Mouse (Mus musculus) left cerebral cortex, adult 18-20 months (tissue): ENCODE data around the gene Ap2a1. TPM values are rescaled to one million over a fixed set of nuclear protein-coding genes. Genes with fewer than 3 reads are reported as not detected.

Source experiments
- DNase-seq, 2 experiments: peaks; one replicate each; pipeline ENCODE4 v3.0.0; 2021 to 2022; ENCODE audit warnings: low spot score in 2 of 2, mixed read lengths in 1 of 2
- long read RNA-seq, 2 experiments: library from polyadenylated mRNA; stranded (forward); transcript quantifications; one replicate each; pipeline ENCODE4 v2.0.0; 2021
- total RNA-seq, 2 experiments: library from RNA; stranded (reverse); gene quantifications; 2 replicates each; pipeline ENCODE4 v1.2.3; 2021

Ap2a1 gene
- total RNA-seq = 100 to 1,000 TPM; 328 to 355 TPM
- long read RNA-seq, experiment 1, transcript Ap2a1-203 (24 exons, 3,449 nt) = major isoform, 211 of 390 reads
- long read RNA-seq, experiment 1, transcript Ap2a1-202 (23 exons, 3,301 nt) = minor isoform, 53 of 390 reads
- long read RNA-seq, experiment 1, partial matches to known transcripts = 73 of 390 reads
- long read RNA-seq, experiment 1, other reads (novel, unspliced or antisense) = 51 of 390 reads
- long read RNA-seq, experiment 2, transcript Ap2a1-203 (24 exons, 3,449 nt) = major isoform, 169 of 311 reads
- long read RNA-seq, experiment 2, transcript Ap2a1-202 (23 exons, 3,301 nt) = minor isoform, 29 of 311 reads
- long read RNA-seq, experiment 2, partial matches to known transcripts = 76 of 311 reads
- long read RNA-seq, experiment 2, other reads (novel, unspliced or antisense) = 37 of 311 reads

- peak; percentile 99 to 100 for DNase-seq
Measured at GRCm38 (mm10) chr7:44929204-44930151, at the start of gene Ap2a1. Ap2a1 (minus strand) TSS chr7:44929496.

- DNase-seq = no peak
Measured at GRCm38 (mm10) chr7:44978300-44978699, 49.0 kb upstream of the Ap2a1 start.

GRCm38 (mm10) chr7:44975117-44975419 lies 45.8 kb upstream of the Ap2a1 start:
- no peak for DNase-seq

GRCm38 (mm10) chr7:44974383-44975116 lies 45.3 kb upstream of the Ap2a1 start, which contains the start of gene Cpt1c:
Cpt1c (minus strand) TSS chr7:44974851.
- DNase-seq = peak; percentile 87 to 88

GRCm38 (mm10) chr7:44973415-44974130 lies 44.3 kb upstream of the Ap2a1 start:
- DNase-seq = no peak

- no peak for DNase-seq
Measured at GRCm38 (mm10) chr7:44971142-44971541, 41.8 kb upstream of the Ap2a1 start.

GRCm38 (mm10) chr7:44970231-44970691 lies 41.0 kb upstream of the Ap2a1 start:
- DNase-seq = peak; percentile 66 to 81

- DNase-seq = no peak
Measured at GRCm38 (mm10) chr7:44966638-44967037, 37.3 kb upstream of the Ap2a1 start.

GRCm38 (mm10) chr7:44965975-44966374 lies 36.7 kb upstream of the Ap2a1 start:
- DNase-seq = no peak

- DNase-seq = no peak
Measured at GRCm38 (mm10) chr7:44964990-44965389, 35.7 kb upstream of the Ap2a1 start.

GRCm38 (mm10) chr7:44962831-44963230 lies 33.5 kb upstream of the Ap2a1 start:
- no peak for DNase-seq

GRCm38 (mm10) chr7:44962337-44962736 lies 33.0 kb upstream of the Ap2a1 start:
- DNase-seq = no peak

GRCm38 (mm10) chr7:44960512-44960910 lies 31.2 kb upstream of the Ap2a1 start:
- DNase-seq = no peak

- peak; percentile 1 for DNase-seq
Measured at GRCm38 (mm10) chr7:44959874-44960511, 30.7 kb upstream of the Ap2a1 start.

GRCm38 (mm10) chr7:44959281-44959680 lies 30.0 kb upstream of the Ap2a1 start:
- peak in 1 of 2 experiments; percentile 2 for DNase-seq

- DNase-seq = peak; percentile 46 to 50
Measured at GRCm38 (mm10) chr7:44958208-44958607, 28.9 kb upstream of the Ap2a1 start.

GRCm38 (mm10) chr7:44957183-44957835 lies 28.0 kb upstream of the Ap2a1 start:
- no peak for DNase-seq

GRCm38 (mm10) chr7:44956266-44956665 lies 27.0 kb upstream of the Ap2a1 start:
- no peak for DNase-seq

- DNase-seq = no peak
Measured at GRCm38 (mm10) chr7:44955628-44956027, 26.3 kb upstream of the Ap2a1 start.
